Mouse (Mus musculus): Measurements from ENCODE around the gene Dkc1. TPM values are rescaled to one million over a fixed set of nuclear protein-coding genes. Genes with fewer than 3 reads are reported as not detected.

Dkc1 gene
- polyA plus RNA-seq (2015; fragmentation: Nextera tagmentation; extraction: Ambion mirVana) = 37.8 and 41.3 TPM in 2 replicates

DNA sequence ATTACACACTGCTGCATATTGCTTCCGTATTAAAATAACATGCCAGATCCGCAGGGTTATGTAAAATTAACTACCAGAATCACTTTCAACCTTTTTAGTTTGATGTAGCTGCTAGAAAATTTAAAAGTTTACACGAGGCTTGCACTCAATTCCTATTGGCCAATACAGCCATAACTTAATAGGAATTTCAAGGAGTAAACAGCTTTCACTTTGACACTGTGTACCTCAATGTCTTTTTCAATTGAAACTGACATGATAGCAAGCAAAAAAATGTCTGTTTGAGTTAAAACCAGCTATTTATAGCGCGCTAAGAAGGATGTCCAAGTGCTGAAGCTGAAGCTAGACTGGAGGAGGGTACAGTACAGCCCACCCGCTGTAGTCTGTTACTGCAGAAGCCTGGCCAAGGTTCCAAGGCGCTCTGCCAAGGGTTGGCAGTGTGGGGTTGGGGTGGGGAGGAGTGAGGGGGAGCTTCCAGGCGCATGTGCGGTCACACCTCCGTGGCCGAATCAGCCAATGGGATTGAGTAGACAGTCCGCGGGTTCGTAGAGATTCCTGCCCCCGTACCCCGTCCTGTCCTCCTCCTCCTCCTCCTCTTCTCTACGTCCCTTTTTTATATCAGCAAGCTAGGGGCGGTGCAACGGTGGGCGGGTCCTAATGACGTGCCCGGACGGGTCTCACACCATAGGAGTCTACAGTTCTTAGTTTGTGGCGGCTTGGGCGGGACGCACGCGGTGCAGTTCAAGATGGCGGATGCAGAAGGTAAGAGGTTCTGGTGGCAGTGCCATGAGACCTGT lies at the start of gene Dkc1:
Gene Dkc1, plus strand, starts transcription at position 486 of the 794 bp plus-strand sequence.

DNA sequence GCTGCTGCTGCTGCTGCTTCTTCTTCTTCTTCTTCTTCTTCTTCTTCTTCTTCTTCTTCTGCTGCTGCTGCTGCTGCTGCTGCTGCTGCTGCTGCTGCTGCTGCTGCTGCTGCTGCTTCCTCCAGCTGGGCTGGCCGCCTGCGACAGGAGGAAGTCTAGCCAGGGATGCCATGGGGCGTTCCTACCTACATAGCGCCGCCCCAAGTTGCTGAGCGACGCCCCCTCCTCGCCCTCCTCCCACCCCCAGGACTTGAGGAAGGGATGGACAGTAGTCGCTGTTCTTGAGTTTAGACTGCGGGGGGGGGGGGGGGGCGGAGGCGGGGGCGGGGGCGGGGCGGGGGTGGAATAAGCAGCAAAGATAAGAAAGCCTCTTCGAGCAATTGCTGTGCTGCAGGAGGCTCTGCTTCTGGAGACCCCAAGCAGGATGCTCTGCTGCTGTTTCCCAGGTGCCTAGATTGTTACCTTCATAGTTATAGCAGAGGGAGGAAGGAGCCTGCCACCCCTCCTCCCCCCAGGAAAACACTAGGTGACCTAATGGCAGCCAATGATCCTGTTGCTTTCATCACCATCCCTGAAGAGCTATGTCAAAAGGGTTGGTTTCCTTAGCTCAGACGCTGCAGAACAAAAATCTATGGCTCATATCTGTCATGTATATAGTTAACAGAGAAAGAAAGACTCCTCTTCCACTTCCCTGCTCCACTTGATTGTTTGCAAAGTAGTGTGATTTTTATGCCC lies 10.7 kb upstream of the Dkc1 start, which contains the start of gene Gab3:
Gene Gab3, minus strand, starts transcription at position 685 of the 735 bp plus-strand sequence.

DNA sequence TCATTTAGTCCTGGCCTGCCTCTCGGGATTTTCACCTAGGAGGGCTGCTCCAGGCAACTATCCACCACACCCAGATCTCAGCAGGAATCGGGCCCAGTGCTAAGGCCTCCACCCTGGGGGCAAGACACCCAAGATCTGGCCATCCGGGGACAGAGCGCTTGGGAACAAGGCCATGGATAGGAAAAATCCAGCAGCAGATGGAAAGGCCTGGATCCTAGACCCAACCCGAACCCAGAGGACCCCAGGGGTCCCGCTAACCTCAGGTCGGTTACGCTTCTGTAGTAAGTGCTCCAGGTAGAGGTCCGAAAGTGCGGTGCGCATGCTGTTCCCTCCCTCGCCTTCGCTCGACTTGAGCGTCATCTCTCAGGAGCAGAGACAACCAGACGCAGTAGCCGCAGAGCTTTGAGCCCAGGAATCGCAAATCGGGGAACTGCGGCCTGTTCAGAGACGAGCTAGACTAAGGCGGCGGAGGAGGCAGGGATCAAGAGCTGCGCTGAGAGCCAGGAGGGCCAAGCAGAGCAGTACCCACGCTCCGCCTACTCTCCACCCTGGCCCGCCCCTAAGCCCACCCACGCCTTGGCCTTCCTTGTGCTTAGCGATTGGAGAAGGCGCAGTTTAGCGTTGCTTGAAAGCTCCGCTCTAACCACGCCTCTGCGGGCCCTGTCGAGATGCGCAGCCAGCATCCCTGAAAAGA lies 35.0 kb downstream of the Dkc1 start, which contains the start of gene Mpp1:
Gene Mpp1, minus strand, starts transcription at position 550 of the 694 bp plus-strand sequence.

Other genes starting within 250 kb of the Dkc1 start
- 3.3 and 3.5 TPM in 2 replicates for gene Gab3, start 10.4 kb upstream of the Dkc1 start, polyA plus RNA-seq (2015; fragmentation: Nextera tagmentation; extraction: Ambion mirVana)
- 23.5 and 29.2 TPM in 2 replicates for gene Mpp1, start 35.2 kb downstream of the Dkc1 start, polyA plus RNA-seq (2015; fragmentation: Nextera tagmentation; extraction: Ambion mirVana)
- not detected in 2 replicates for gene Smim9, start 67.9 kb downstream of the Dkc1 start, polyA plus RNA-seq (2015; fragmentation: Nextera tagmentation; extraction: Ambion mirVana)